Mouse (Mus musculus) ES-Bruce4 (cell line): ENCODE results near the gene Fkbp14. TPM values are rescaled to one million over a fixed set of nuclear protein-coding genes. Genes with fewer than 3 reads are reported as not detected.

Experiments used
- H3K27ac ChIP-seq: 2 replicates; pipeline ENCODE4 v1.5.1; 2012; ENCODE audit warnings: low read length, inconsistent platforms; ENCODE audit not compliant: insufficient read depth
- H3K27me3 ChIP-seq: 2 replicates; pipeline ENCODE4 v1.6.1; 2012; ENCODE audit warnings: mild to moderate bottlenecking, low read length, inconsistent platforms; ENCODE audit not compliant: control insufficient read depth, poor library complexity, insufficient read depth, severe bottlenecking
- H3K36me3 ChIP-seq: 2 replicates; pipeline ENCODE4 v1.6.1; 2012; ENCODE audit warnings: inconsistent platforms, mild to moderate bottlenecking, low read length, moderate library complexity; ENCODE audit not compliant: control insufficient read depth, poor library complexity, insufficient read depth, severe bottlenecking
- H3K4me1 ChIP-seq: one replicate; pipeline ENCODE4 v1.8.1; 2011; ENCODE audit warnings: low read length; ENCODE audit not compliant: control insufficient read depth, insufficient read depth
- H3K4me3 ChIP-seq: 2 replicates; pipeline ENCODE4 v1.5.1; 2011; ENCODE audit warnings: low read depth, mild to moderate bottlenecking, low read length
- H3K9ac ChIP-seq: 2 replicates; pipeline ENCODE4 v1.6.1; 2012; ENCODE audit warnings: low read depth, mild to moderate bottlenecking, inconsistent platforms; ENCODE audit not compliant: poor library complexity, severe bottlenecking
- H3K9me3 ChIP-seq: replicated peaks from 2 replicates; pipeline ENCODE4 v1.6.1; 2012; ENCODE audit warnings: mild to moderate bottlenecking, low read length, inconsistent platforms; ENCODE audit not compliant: control insufficient read depth, poor library complexity, insufficient read depth, severe bottlenecking
- CTCF ChIP-seq: IDR thresholded peaks from one replicate; pipeline ENCODE4 v1.8.1; 2011; ENCODE audit warnings: low read depth, low read length
- EP300 ChIP-seq: IDR thresholded peaks from 2 replicates; pipeline ENCODE4 v1.6.1; 2011; ENCODE audit warnings: low read depth, low read length; ENCODE audit not compliant: insufficient read depth
- POLR2A ChIP-seq: IDR thresholded peaks from one replicate; pipeline ENCODE4 v1.8.1; 2011; ENCODE audit warnings: low read length; ENCODE audit not compliant: insufficient read depth
- polyA plus RNA-seq: library from polyadenylated mRNA; stranded (reverse); fragments of >200 nt; gene quantifications from 2 replicates; pipeline ENCODE4 v1.2.4, GENCODE M21; 2011; ENCODE audit warnings: low read depth; ENCODE audit not compliant: missing spikeins, insufficient read depth, insufficient read length

Gene Fkbp14
- polyA plus RNA-seq, 1 experiment, result 3.1 TPM

DNA sequence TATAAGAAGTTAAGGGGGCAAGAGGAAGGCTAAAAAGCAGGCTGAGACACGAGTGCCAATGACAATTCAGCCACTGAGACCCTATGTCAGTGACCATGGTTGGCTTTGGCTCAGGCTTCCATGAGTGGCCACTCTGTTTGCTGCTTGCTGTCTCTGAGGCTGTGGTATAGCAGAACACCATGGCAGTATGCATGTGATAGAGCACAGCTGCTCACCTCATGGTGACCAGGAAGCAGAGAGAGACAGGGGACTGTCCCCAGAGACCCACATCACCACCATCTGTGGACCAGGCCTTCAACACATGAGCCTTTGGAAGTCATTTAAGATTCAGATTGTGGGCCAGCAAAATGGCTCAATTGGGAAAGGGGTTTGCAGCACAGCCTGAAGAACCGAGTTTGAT, 53.5 kb downstream of the Fkbp14 start:
- H3K4me1 ChIP-seq, result no peaks in the 10 kb centered on the region
- H3K27ac ChIP-seq, result no peak overlapping the region
- no peak for TF ChIP-seq POLR2A
- no peak for TF ChIP-seq CTCF
- TF ChIP-seq EP300, result no peak
- H3K9me3 ChIP-seq, result no peaks in the 10 kb centered on the region
- no peaks in the 10 kb centered on the region for H3K36me3 ChIP-seq
- no peaks in the 10 kb centered on the region for H3K27me3 ChIP-seq
- H3K9ac ChIP-seq, result no peak overlapping the region
- H3K4me3 ChIP-seq, result no peak overlapping the region

DNA sequence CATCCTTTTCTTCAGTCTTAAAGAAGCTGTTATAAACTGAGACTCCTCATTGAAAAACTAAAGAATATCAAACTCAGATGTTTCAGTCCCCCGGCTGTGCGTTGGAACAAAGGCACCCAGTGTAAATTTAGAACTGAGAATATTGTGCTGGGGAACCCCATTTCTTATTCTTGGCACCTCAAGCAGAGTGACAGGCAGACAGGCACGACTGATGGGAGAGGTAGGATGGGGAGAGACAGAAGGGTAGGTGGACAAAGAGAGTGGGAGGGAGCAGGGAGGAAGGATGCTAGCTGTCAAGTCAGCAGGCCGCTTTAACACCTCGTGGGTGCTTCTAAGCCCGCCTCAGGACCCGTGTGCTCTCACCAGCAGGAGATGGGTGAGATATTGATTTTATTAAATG, 54.3 kb downstream of the Fkbp14 start:
- Histone ChIP-seq H3K9me3 (no peaks in the 10 kb centered on the region), H3K4me3 (no peak overlapping the region), H3K27me3 (no peaks in the 10 kb centered on the region), H3K4me1 (no peaks in the 10 kb centered on the region), H3K36me3 (no peaks in the 10 kb centered on the region), H3K27ac (no peak overlapping the region), H3K9ac (no peak overlapping the region)
- TF ChIP-seq EP300, result no peak
- no peak for TF ChIP-seq POLR2A
- TF ChIP-seq CTCF, result no peak

DNA sequence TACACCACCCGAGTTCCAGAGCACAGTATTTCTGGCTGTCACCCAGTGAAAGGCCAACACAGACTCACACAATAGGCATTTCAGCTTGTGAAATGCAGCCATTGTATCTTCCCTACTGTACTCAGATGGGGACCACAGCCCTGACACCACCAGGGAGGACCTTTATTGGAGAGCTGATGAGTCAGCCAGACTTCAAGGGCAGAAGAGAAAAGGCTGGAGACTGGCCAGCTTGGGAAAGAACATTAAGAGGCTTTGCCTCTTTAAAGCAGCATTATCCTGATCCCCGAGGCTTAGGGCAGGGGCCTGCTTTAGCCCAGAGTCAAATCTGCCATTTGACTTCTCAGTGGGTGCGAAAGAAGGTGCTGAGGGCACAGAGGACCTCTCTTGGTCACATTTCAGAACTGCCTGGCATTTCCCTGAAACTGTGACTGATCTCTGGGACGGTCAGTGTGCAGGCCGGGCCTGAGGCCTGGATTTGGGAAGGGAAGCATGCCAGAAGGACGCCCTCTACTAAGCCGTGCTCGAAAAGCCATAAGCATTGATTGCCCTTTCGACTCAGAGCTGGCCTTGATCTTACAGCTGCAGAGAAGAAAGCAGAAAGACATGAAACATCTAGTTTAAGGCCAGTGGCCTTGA, 56.7 kb downstream of the Fkbp14 start:
- Histone ChIP-seq H3K36me3 (no peaks in the 10 kb centered on the region), H3K9me3 (no peaks in the 10 kb centered on the region), H3K9ac (no peak overlapping the region), H3K27ac (no peak overlapping the region), H3K4me1 (no peaks in the 10 kb centered on the region), H3K27me3 (no peaks in the 10 kb centered on the region), H3K4me3 (no peak overlapping the region)
- TF ChIP-seq CTCF (no peak), POLR2A (no peak)

DNA sequence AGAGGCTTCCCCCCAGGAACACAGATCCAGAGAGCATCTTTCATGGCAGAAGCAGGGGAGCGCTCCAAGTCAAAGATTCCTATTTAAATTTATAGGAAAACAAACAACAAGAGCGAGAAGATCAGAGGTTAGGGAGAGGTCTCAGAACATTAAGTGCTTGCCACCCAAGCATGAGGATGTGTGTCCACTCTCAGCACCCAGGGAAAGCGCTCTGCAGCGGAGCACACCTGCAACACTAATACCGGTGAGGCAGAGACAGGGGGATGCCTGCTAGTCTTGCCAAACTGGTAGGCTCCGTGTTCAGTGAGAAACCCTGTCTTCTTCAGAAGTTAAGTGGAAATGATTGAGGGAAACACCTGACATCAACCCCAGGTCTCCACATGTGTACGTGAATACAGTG, 57.7 kb downstream of the Fkbp14 start:
- Histone ChIP-seq H3K4me1 (no peaks in the 10 kb centered on the region), H3K36me3 (no peaks in the 10 kb centered on the region), H3K9me3 (no peaks in the 10 kb centered on the region), H3K27ac (no peak overlapping the region), H3K4me3 (no peak overlapping the region), H3K27me3 (no peaks in the 10 kb centered on the region), H3K9ac (no peak overlapping the region)
- TF ChIP-seq CTCF, result no peak
- TF ChIP-seq EP300, result no peak
- no peak for TF ChIP-seq POLR2A

DNA sequence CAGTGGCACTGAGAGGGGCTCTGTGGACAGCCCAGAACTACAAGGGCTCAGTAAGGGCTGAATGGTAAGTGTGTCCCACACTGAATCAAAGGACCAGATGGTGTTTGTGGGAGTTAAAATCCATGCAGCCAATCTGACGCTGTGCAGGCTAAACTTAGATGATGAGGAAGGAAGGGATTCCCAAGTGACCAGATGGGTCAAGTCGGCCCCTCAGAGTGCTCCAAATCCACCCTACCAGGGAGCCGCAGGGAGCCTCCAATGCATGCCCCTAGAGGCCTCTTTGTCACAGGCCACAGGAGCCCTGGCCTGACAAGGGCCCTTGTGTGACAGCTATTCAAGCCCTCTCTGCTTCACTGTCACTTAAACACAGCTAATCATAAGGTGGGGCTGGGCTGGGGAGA, 58.3 kb downstream of the Fkbp14 start:
- no peak overlapping the region for H3K4me3 ChIP-seq
- H3K36me3 ChIP-seq, result no peaks in the 10 kb centered on the region
- no peaks in the 10 kb centered on the region for H3K27me3 ChIP-seq
- H3K27ac ChIP-seq, result no peak overlapping the region
- H3K9ac ChIP-seq, result no peak overlapping the region
- no peak for TF ChIP-seq EP300
- no peak for TF ChIP-seq POLR2A
- no peak for TF ChIP-seq CTCF
- H3K9me3 ChIP-seq, result no peaks in the 10 kb centered on the region
- no peaks in the 10 kb centered on the region for H3K4me1 ChIP-seq

DNA sequence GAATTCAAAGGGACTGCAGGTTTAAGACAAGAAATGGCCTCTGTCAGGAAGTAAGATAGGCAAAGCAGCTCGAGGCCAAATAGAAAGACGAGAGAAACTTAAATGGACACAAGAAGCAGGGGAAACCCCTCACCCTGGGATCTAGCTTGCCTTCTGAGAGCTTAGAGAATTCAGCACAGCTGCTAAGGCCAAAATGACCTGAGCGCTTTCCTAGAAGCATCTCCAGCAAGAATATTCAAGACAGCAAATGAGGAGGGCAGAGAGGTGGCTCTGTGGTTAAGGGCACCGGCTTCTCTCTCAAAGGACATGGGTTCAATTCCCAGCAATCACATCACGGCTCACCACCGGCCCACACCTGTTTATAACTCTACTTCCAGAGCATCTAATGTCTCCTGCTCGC, 60.1 kb downstream of the Fkbp14 start:
- no peaks in the 10 kb centered on the region for H3K9me3 ChIP-seq
- H3K9ac ChIP-seq, result no peak overlapping the region
- no peak overlapping the region for H3K4me3 ChIP-seq
- H3K4me1 ChIP-seq, result no peaks in the 10 kb centered on the region
- H3K36me3 ChIP-seq, result no peaks in the 10 kb centered on the region
- H3K27ac ChIP-seq, result no peak overlapping the region
- no peaks in the 10 kb centered on the region for H3K27me3 ChIP-seq
- TF ChIP-seq CTCF (no peak), EP300 (no peak), POLR2A (no peak)
